Mouse (Mus musculus) limb, embryonic 13.5 days (tissue): Measurements from ENCODE around the gene Nptn. TPM values are rescaled to one million over a fixed set of nuclear protein-coding genes. Genes with fewer than 3 reads are reported as not detected.

Source experiments
- ATAC-seq: fragments of 200-750 bp; cut with Nextera tagmentation; 2 replicates; pipeline ENCODE4 v1.8.0; 2017; ENCODE audit warnings: low read depth, moderate number of reproducible peaks, moderate TSS enrichment; ENCODE audit not compliant: low FRiP score
- H3K27ac ChIP-seq: fragments of 300-500 bp; sonication (generic); 2 replicates; pipeline ENCODE4 v1.5.1; 2015; ENCODE audit warnings: inconsistent platforms, mild to moderate bottlenecking, moderate library complexity
- H3K27me3 ChIP-seq: fragments of 300-500 bp; sonication (generic); 2 replicates; pipeline ENCODE4 v1.6.1; 2015; ENCODE audit warnings: mild to moderate bottlenecking, inconsistent platforms
- H3K36me3 ChIP-seq: fragments of 300-500 bp; sonication (generic); 2 replicates; pipeline ENCODE4 v1.6.1; 2015; ENCODE audit warnings: inconsistent platforms, mild to moderate bottlenecking, moderate library complexity
- H3K4me1 ChIP-seq: fragments of 300-500 bp; sonication (generic); 2 replicates; pipeline ENCODE4 v1.6.1; 2015; ENCODE audit warnings: inconsistent platforms
- H3K4me2 ChIP-seq: fragments of 300-500 bp; sonication (generic); replicated peaks from 2 replicates; pipeline ENCODE4 v1.6.1; 2015; ENCODE audit warnings: inconsistent platforms, mild to moderate bottlenecking, moderate library complexity
- H3K4me3 ChIP-seq: fragments of 300-500 bp; sonication (generic); 2 replicates; pipeline ENCODE4 v1.5.1; 2015; ENCODE audit warnings: moderate library complexity, mild to moderate bottlenecking, inconsistent platforms
- H3K9ac ChIP-seq: fragments of 300-500 bp; sonication (generic); 2 replicates; pipeline ENCODE4 v1.6.1; 2015; ENCODE audit warnings: mild to moderate bottlenecking, inconsistent platforms
- H3K9me3 ChIP-seq: fragments of 300-500 bp; sonication (generic); 2 replicates; pipeline ENCODE4 v1.6.1; 2016; ENCODE audit warnings: inconsistent platforms
- WGBS: fragments of 180-500 bp; shearing (Covaris S2); methylation state at CpG from one replicate; pipeline ENCODE4 v1.1.7; 2015; 5-methylcytosine and 5-hydroxymethylcytosine counted together
- polyA plus RNA-seq: library from polyadenylated mRNA; unstranded; fragments of >200 nt; fragmentation: Nextera tagmentation; extraction: Ambion mirVana; gene quantifications from 2 replicates; pipeline ENCODE4 v1.2.1, GENCODE M21; 2015

The Nptn gene
- polyA plus RNA-seq, 1 experiment from 2014 or later: 101 TPM

- no peak overlapping the region for H3K27ac ChIP-seq
- no peak overlapping the region for H3K4me3 ChIP-seq
- peaks cover 2% of the 10 kb centered on the region for H3K4me1 ChIP-seq
- H3K4me2 ChIP-seq: no peak overlapping the region
- 65% methylated on average over 6 of the region's 6 CpGs for WGBS
- no peak overlapping the region for H3K9ac ChIP-seq
- no peak for ATAC-seq
- H3K36me3 ChIP-seq: no peaks in the 10 kb centered on the region
- no peaks in the 10 kb centered on the region for H3K9me3 ChIP-seq
- H3K27me3 ChIP-seq: no peaks in the 10 kb centered on the region
Measured at GRCm38 (mm10) chr9:58682106-58682505, 100.1 kb downstream of the Nptn start.

- ATAC-seq: no peak
- Histone ChIP-seq H3K27ac (no peak overlapping the region), H3K27me3 (no peaks in the 10 kb centered on the region), H3K4me1 (peaks cover 14% of the 10 kb centered on the region), H3K36me3 (no peaks in the 10 kb centered on the region), H3K9me3 (no peaks in the 10 kb centered on the region), H3K9ac (no peak overlapping the region), H3K4me3 (no peak overlapping the region), H3K4me2 (no peak overlapping the region)
- 67% methylated on average over 6 of the region's 6 CpGs for WGBS
Measured at GRCm38 (mm10) chr9:58683372-58683771, 101.3 kb downstream of the Nptn start.

GRCm38 (mm10) chr9:58685290-58685689 lies 103.2 kb downstream of the Nptn start:
- H3K4me2 ChIP-seq: no peak overlapping the region
- peaks cover 17% of the 10 kb centered on the region for H3K4me1 ChIP-seq
- no peak overlapping the region for H3K9ac ChIP-seq
- no peak overlapping the region for H3K4me3 ChIP-seq
- H3K36me3 ChIP-seq: no peaks in the 10 kb centered on the region
- H3K27ac ChIP-seq: no peak overlapping the region
- WGBS: 78% methylated on average over 10 of the region's 10 CpGs
- no peak for ATAC-seq
- no peaks in the 10 kb centered on the region for H3K9me3 ChIP-seq
- no peaks in the 10 kb centered on the region for H3K27me3 ChIP-seq

GRCm38 (mm10) chr9:58688076-58688475 lies 106.0 kb downstream of the Nptn start:
- no peak for ATAC-seq
- Histone ChIP-seq H3K36me3 (no peaks in the 10 kb centered on the region), H3K4me3 (no peak overlapping the region), H3K9ac (no peak overlapping the region), H3K27ac (no peak overlapping the region), H3K27me3 (no peaks in the 10 kb centered on the region), H3K4me1 (peaks cover 17% of the 10 kb centered on the region), H3K9me3 (no peaks in the 10 kb centered on the region), H3K4me2 (no peak overlapping the region)
- WGBS: 54% methylated on average over 4 of the region's 4 CpGs

- peaks cover 17% of the 10 kb centered on the region for H3K4me1 ChIP-seq
- H3K9me3 ChIP-seq: peaks cover 9% of the 10 kb centered on the region; the same call in 1 of the 2 replicates
- H3K4me3 ChIP-seq: no peak overlapping the region
- WGBS: 83% methylated on average over 4 of the region's 4 CpGs
- no peaks in the 10 kb centered on the region for H3K36me3 ChIP-seq
- no peak overlapping the region for H3K27ac ChIP-seq
- no peak overlapping the region for H3K4me2 ChIP-seq
- no peaks in the 10 kb centered on the region for H3K27me3 ChIP-seq
- ATAC-seq: no peak
- H3K9ac ChIP-seq: no peak overlapping the region
Measured at GRCm38 (mm10) chr9:58690701-58691100, 108.7 kb downstream of the Nptn start.

- no peak for ATAC-seq
- no peak overlapping the region for H3K9ac ChIP-seq
- WGBS: 64% methylated on average over 7 of the region's 7 CpGs
Measured at GRCm38 (mm10) chr9:58691471-58691870, 109.4 kb downstream of the Nptn start.

GRCm38 (mm10) chr9:58698486-58698885 lies 116.4 kb downstream of the Nptn start:
- Histone ChIP-seq H3K4me3 (no peak overlapping the region), H3K9me3 (peaks cover 9% of the 10 kb centered on the region; the same call in 1 of the 2 replicates), H3K36me3 (no peaks in the 10 kb centered on the region), H3K4me1 (no peaks in the 10 kb centered on the region; the same call in 1 of the 2 replicates), H3K27ac (no peak overlapping the region), H3K27me3 (no peaks in the 10 kb centered on the region), H3K4me2 (no peak overlapping the region), H3K9ac (no peak overlapping the region)
- 97% methylated on average over 2 of the region's 2 CpGs for WGBS
- ATAC-seq: no peak

More at GRCm38 (mm10) chr9:58691471-58691870, 109.4 kb downstream of the Nptn start:
- no peak overlapping the region for H3K27ac ChIP-seq
- no peaks in the 10 kb centered on the region for H3K27me3 ChIP-seq
- H3K4me3 ChIP-seq: no peak overlapping the region
- H3K4me2 ChIP-seq: no peak overlapping the region
- peaks cover 9% of the 10 kb centered on the region; the same call in 1 of the 2 replicates for H3K9me3 ChIP-seq
- H3K4me1 ChIP-seq: peaks cover 17% of the 10 kb centered on the region
- H3K36me3 ChIP-seq: no peaks in the 10 kb centered on the region

GRCm38 (mm10) chr9:58701751-58702150 lies 119.7 kb downstream of the Nptn start:
- ATAC-seq: no peak
- Histone ChIP-seq H3K9me3 (no peaks in the 10 kb centered on the region), H3K27ac (no peak overlapping the region), H3K27me3 (no peaks in the 10 kb centered on the region), H3K9ac (no peak overlapping the region), H3K36me3 (no peaks in the 10 kb centered on the region), H3K4me3 (no peak overlapping the region), H3K4me2 (no peak overlapping the region), H3K4me1 (peaks cover 5% of the 10 kb centered on the region; the same call in 1 of the 2 replicates)
- 75% methylated on average over 2 of the region's 2 CpGs for WGBS

- H3K27me3 ChIP-seq: no peaks in the 10 kb centered on the region
- no peak overlapping the region for H3K4me2 ChIP-seq
- no peaks in the 10 kb centered on the region for H3K9me3 ChIP-seq
- no peak overlapping the region for H3K4me3 ChIP-seq
- WGBS: 67% methylated on average over 7 of the region's 7 CpGs
- ATAC-seq: no peak
- no peaks in the 10 kb centered on the region for H3K36me3 ChIP-seq
- no peak overlapping the region for H3K9ac ChIP-seq
- H3K27ac ChIP-seq: no peak overlapping the region
- H3K4me1 ChIP-seq: peaks cover 5% of the 10 kb centered on the region; the same call in 1 of the 2 replicates
Measured at GRCm38 (mm10) chr9:58703766-58704165, 121.7 kb downstream of the Nptn start.

- Histone ChIP-seq H3K27me3 (no peaks in the 10 kb centered on the region), H3K9me3 (no peaks in the 10 kb centered on the region), H3K4me3 (no peak overlapping the region), H3K9ac (no peak overlapping the region), H3K4me1 (peaks cover 5% of the 10 kb centered on the region; the same call in 1 of the 2 replicates), H3K4me2 (no peak overlapping the region), H3K36me3 (no peaks in the 10 kb centered on the region), H3K27ac (no peak overlapping the region)
- ATAC-seq: no peak
- WGBS: 75% methylated on average over 7 of the region's 7 CpGs
Measured at GRCm38 (mm10) chr9:58706024-58706423, 124.0 kb downstream of the Nptn start.

Other genes with a start within 250 kb of the Nptn start
- gene Tbc1d21, start 211.8 kb upstream of the Nptn start, polyA plus RNA-seq: not detected in 2 replicates
- 2.1 and 3.6 TPM in 2 replicates for gene Insyn1, start 93.6 kb upstream of the Nptn start, polyA plus RNA-seq
- gene Cd276, start 26.8 kb upstream of the Nptn start, polyA plus RNA-seq: 59.6 and 71.4 TPM in 2 replicates
- gene Rec114, start 161.7 kb downstream of the Nptn start, polyA plus RNA-seq: 2.1 and 2.4 TPM in 2 replicates
- 0.29 and 0.32 TPM in 2 replicates for gene Hcn4, start 241.2 kb downstream of the Nptn start, polyA plus RNA-seq